Mouse (Mus musculus) monocyte, adult 5-6 weeks (primary cell): Measurements from ENCODE around the gene Txk. TPM values are rescaled to one million over a fixed set of nuclear protein-coding genes. Genes with fewer than 3 reads are reported as not detected.

ENCODE experiments used
- ATAC-seq: fragments of 153-309, 156-312 bp; replicated peaks from 2 replicates; pipeline ENCODE4 v1.8.0; 2017; ENCODE audit warnings: mild to moderate bottlenecking; ENCODE audit not compliant: low TSS enrichment, insufficient number of reproducible peaks, severe bottlenecking, poor library complexity, low FRiP score
- total RNA-seq: library from RNA; stranded (forward); fragments of 200-1000, 200-491, 200-594 nt; gene quantifications from 3 replicates; pipeline ENCODE4 v1.2.3, GENCODE M21; 2017

The Txk gene
- total RNA-seq, 1 experiment from 2014 or later: 58.1 TPM

DNA sequence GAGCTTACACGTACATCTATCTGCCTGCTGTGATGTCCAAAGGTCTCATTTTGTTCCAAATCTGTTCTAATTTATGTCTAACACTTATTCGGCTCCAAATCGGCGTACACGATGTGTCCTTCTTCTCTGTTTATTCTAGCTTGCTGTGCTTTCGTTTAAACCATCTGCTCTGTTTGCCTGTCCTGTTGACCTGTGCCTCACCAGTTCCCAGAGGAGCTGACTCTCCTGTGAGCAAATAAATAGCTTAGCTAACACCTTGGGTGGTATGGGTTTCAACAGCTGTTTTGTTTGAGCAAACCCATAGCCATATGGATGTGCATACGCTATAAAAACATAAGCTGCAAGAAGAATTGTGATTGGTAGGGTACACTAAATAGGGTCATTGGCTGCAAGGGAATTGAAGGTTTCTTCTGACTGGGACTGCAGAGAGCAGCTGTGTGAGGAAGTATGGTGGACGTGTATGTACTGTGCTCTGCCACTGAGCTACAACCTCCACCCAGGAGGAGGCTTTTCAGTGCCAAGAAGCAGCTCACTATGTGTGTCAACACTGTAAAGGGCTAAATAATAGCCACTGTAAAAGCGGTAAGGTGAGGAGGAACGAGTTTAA, 99.4 kb downstream of the Txk start:
- ATAC-seq: no peak

DNA sequence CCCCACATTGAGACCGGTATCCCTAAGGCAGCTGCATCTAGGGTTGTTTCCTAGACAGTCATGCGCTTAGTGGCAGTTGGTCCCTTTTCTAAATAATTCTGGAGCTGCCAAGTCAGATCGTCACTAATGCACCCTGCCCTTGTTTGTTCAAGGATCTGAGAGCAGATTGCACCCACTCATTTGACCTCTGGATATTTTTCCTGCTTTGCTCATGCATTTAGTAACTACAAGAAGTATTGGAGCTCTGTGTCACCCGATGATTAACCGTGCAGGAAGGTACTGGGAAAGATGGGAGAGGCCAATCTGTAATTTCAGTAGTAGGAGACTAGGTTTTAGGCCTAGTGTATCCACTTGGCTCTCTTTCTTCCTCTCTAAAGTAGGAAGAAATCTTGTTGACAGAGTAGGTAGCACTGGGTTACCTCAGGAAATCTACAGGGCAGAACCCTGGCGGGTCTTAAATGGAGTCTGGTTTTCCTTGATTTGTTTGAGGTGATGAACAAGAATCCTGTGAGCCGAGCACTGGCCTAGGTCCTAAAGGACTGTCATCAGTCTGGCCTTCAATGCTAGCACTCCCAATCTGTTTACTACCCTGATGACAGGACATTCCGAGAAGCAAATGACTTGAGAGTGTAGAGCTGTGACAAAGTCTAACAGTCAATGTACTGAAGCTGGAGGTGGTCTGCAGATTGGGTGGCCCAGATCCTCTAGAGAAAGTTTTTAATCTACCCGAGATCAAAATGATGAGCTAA, 103.4 kb downstream of the Txk start:
- no peak for ATAC-seq

DNA sequence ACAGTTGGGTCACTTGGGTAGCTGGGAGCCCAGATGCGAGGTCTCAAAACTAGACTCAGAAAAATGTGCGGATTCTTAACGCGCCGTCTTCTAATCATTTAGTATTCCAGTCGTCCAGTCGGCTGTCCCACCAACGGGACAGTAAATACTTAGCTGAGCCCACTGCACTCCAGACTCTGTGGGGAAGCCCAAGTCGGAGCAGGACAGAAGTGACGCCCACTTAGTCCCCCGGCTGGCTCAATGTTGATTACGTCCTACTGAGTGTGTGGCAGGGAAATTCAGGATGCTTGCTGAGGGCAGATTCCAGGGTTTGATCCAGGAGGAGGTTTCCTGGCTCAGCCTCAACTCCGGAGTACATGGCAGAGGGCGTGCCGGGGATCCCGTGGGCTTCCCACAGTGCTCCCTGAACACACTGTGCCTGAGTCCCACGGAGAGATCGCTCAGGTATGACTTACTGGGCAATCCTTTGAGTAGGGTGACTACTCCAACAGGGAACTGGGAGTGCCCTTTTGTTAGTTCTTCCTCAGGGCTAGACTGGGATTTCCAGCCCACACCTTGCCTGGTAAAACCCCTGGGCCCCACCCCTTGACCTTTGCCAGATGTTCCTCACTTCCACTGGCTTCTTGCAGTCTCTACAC, 104.5 kb downstream of the Txk start:
- no peak for ATAC-seq

DNA sequence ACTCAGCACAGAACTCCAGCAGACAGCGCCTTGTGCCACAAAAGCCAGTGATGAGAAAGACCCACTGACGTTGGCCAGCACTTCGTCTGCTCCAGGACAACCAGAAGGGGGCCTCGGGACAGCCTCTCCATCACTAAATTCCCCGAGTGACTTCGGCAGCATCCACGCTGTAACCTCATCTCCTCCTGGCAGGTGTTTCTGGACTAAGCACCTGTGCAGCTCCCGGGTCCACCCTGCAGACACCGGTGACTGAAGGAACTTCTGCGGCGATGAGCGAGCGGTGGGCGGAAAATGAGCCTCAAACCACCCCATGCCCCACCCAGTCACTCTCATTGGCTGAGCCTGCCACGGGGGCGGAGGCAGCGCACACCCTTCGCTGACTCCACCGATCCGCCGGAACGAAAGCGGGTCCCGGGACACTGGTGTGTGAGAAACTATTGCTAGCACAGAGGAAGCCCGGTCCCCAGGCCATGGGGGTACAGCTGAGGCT, 105.1 kb downstream of the Txk start, which contains the start of gene Nipal1:
Gene Nipal1, plus strand, starts transcription at position 378 of the 490 bp plus-strand sequence.
- ATAC-seq: peak; percentile 86

DNA sequence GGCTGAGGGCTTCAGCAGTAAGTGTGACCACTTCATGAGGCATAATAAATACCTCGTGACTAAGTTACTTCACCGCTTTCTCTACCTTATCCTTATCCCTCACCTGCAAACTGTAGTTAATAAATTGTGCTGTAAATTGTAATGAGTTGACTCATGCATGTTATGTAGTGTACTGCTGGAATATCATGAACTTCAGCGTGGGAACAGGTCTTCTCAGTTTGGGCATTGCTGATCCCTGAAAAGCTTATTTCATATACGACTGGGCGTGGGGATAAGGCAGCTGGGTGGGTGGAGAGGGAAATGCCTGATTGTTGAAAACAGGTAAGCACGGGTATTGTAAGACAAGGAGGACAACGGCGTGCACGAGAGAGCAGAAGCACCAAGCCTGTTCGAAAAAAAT, 105.6 kb downstream of the Txk start:
- no peak for ATAC-seq

DNA sequence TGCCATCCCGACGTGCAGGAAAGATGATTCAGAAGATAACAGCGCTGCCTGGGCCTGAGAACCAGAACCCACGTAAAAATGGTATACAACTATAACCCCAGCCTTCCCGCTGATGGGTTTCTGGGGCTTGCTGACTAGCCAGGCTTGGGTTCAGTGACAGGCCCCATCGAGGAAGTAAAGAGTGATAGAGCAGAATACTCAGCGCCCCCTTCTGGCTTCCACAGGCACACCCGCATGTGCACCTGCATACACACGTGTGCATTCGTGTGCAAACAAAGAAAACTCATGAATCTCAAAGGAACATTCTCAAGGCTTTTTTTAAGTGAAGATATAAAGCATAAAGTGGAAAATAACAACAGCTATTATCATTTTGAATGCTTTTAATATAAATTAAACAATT, 106.4 kb downstream of the Txk start:
- ATAC-seq: no peak

Other genes with a start within 250 kb of the Txk start
- not detected in 3 replicates for gene Corin, start 248.3 kb downstream of the Txk start, total RNA-seq
- gene Nfxl1, start 193.1 kb downstream of the Txk start, total RNA-seq: 18.8 to 22.9 TPM (median 21.2 TPM) in 3 replicates
- gene Zar1, start 171.5 kb downstream of the Txk start, total RNA-seq: not detected in 3 replicates
- gene Gm5868, start 165.2 kb downstream of the Txk start, total RNA-seq: not detected in 3 replicates
- gene Cnga1, start 108.5 kb downstream of the Txk start, total RNA-seq: 2.2 to 2.7 TPM (median 2.5 TPM) in 3 replicates
- gene Nipal1, start 105.0 kb downstream of the Txk start, total RNA-seq: 0.96 to 4.8 TPM (median 1.4 TPM) in 3 replicates
- 92.8 to 110 TPM (median 97.0 TPM) in 3 replicates for gene Tec, start 115.7 kb upstream of the Txk start, total RNA-seq
- gene Slain2, start 161.5 kb upstream of the Txk start, total RNA-seq: 44.2 to 63.4 TPM (median 44.8 TPM) in 3 replicates
- gene Gm10135, start 221.9 kb upstream of the Txk start, total RNA-seq: not detected in 3 replicates